Mouse (Mus musculus): Measurements from ENCODE around the gene Mup5. TPM values are rescaled to one million over a fixed set of nuclear protein-coding genes. Genes with fewer than 3 reads are reported as not detected.
"Not testable (repeated sequence)": the region's sequence is repeated elsewhere in the genome, so short reads cannot be mapped to it uniquely, and the experiment has no call there.

The Mup5 gene
- not detected in 2 replicates for polyA plus RNA-seq (2015; fragmentation: Nextera tagmentation; extraction: Ambion mirVana)

DNA sequence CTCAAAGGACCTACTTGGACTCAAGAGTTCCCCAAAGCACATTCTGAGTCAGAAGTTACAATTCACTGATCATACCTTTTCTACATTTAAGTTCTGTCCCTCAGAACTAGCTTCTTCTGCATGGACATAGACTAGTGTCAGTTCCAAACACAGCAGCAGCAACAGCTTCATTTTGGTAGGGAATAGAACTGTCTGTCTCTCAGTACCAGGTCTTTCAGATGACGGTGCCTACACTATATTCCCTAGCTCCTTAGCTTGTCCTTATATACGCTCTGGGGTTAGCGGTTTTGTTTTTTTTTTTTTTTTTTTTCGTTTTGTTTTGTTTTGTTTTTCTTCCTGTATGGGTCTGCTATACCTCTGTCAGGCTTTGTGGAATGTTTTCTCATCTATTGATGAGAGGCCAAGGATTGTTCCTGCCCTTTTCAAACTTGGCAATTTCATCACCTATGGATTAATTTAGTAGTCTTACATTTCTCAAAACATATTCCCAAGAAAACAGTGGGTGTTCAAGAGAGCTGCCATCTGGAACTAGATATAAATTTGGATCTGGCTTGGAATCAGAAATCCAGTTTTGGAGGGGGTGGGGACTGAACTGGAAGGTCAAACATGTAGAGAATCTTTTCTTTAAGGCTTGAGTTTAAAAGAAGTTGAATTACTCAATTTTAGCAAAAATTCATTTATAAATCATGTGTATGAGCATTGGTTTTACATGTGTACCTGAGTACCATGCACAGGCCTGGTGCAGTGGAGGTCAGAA lies at the start of gene Mup5:
Gene Mup5, minus strand, starts transcription at position 282 of the 757 bp plus-strand sequence.
- no peak within 1 kb of the TSS for H3K4me3 ChIP-seq (replicated peaks)
- no peak within 1 kb of the TSS for H3K27ac ChIP-seq
- no peak within 1 kb of the TSS for H3K4me2 ChIP-seq (replicated peaks)
- 72% methylated on average over 4 of the region's 4 CpGs for WGBS
- no peaks in the 10 kb centered on the region for H3K36me3 ChIP-seq
- H3K9me3 ChIP-seq, result no peaks in the 10 kb centered on the region
- no peak within 1 kb of the TSS for H3K9ac ChIP-seq
- ATAC-seq, result no peak
- H3K4me1 ChIP-seq (replicated peaks), result no peaks in the 10 kb centered on the region
- H3K27me3 ChIP-seq (replicated peaks), result no peaks in the 10 kb centered on the region

DNA sequence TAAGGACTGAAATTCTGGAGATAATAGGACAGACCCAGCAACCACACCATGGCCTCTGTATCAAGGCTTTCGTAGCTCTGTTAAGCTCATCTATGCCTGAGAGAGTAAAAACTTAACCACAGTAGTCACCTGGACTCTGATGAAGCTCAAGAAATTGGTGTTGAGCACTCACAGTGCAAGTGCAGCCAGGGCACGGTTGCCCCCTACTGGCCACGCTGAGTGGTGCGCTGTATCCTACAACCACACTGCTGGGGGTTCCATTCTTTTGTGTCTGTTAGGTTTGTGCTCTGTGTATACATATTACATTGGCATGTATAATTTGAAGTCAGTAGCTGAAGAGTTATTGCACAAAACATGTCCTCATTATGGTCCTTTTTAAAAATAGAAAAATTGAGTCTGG lies 23.1 kb upstream of the Mup5 start:
- Histone ChIP-seq H3K9ac (no peak overlapping the region), H3K4me3 (replicated peaks) (no peak overlapping the region), H3K9me3 (no peaks in the 10 kb centered on the region), H3K4me2 (replicated peaks) (no peak overlapping the region), H3K27me3 (replicated peaks) (no peaks in the 10 kb centered on the region), H3K36me3 (no peaks in the 10 kb centered on the region), H3K4me1 (replicated peaks) (no peaks in the 10 kb centered on the region), H3K27ac (no peak overlapping the region)
- ATAC-seq, result no peak
- WGBS, result 41% methylated on average over 4 of the region's 4 CpGs

DNA sequence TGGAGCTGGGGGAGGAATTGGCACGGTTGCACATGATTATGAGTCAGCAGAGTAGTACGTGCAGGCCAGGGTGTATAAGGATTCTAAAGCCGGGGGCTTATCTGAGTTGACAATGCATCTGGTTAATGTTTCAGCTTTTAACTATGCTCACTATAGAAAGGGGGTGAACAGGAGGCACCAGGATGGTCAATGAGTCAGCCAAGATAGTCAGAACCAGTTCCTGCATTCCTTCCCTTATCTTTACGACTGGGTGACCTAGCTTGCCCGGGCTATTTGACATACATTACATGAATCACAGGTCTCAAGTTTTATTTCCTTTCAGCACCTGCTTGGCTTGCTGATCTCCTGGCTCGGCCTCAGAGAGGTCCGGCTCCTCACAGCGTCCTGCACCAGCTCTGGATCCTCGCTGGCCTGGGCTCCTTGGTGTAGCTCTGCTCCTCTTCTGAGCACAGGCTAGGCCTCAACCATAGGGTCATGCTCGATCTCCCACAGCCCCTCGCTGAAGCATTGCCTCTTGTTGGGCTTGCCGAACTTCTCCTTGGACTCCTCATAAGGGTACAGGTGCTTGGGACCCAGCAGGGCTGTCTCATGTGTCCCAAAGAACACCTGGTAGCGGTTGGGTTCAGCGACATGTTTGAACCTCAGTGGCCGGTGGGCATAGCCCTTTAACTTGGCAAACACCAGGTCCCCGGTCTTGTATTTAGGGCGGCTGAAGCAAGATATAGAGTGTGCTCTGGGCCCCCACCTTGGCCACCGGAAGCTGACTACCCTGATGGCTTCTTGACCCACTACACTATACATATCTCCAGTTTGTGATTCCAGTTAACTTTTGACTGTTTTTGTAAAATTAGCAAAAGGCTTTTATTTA lies 21.0 kb upstream of the Mup5 start:
- no peaks in the 10 kb centered on the region for H3K36me3 ChIP-seq
- no peaks in the 10 kb centered on the region for H3K4me1 ChIP-seq (replicated peaks)
- peak; percentile 93 for ATAC-seq
- H3K9ac ChIP-seq, result no peak overlapping the region
- H3K27ac ChIP-seq, result peak overlapping the region; percentile 28
- no peaks in the 10 kb centered on the region for H3K27me3 ChIP-seq (replicated peaks)
- 66% methylated on average over 18 of the region's 18 CpGs for WGBS
- H3K9me3 ChIP-seq, result 0 out of 2 replicates have a peak, but pooled peaks cover 5% of the 10 kb centered on the region
- no peak overlapping the region for H3K4me2 ChIP-seq (replicated peaks)
- H3K4me3 ChIP-seq (replicated peaks), result no peak overlapping the region

DNA sequence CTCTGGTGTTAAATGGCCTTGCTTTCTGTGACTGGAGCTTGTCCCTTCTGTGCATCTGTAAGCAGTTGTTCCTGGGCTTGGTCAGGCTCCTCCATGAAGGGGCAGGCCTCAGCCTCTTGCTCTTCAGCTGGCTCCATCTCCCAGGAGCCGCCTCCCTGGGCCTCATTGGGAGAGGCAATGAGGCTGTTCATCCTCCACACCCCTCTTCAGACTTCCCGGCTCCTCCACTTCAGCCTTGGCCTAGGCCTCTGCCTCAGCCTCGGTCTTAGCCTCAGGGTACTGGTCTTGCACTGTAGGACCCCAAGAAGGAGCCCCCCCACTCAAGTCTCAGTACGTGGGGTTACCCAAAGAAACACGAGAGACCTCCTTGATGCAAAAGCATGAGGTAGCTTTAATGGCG lies 20.3 kb upstream of the Mup5 start:
- H3K27me3 ChIP-seq (replicated peaks), result no peaks in the 10 kb centered on the region
- ATAC-seq, result peak; percentile 74
- H3K4me3 ChIP-seq (replicated peaks), result no peak overlapping the region
- no peak overlapping the region for H3K9ac ChIP-seq
- H3K9me3 ChIP-seq, result 0 out of 2 replicates have a peak, but pooled peaks cover 5% of the 10 kb centered on the region
- H3K36me3 ChIP-seq, result no peaks in the 10 kb centered on the region
- H3K4me1 ChIP-seq (replicated peaks), result no peaks in the 10 kb centered on the region
- peak overlapping the region; percentile 15 for H3K27ac ChIP-seq
- H3K4me2 ChIP-seq (replicated peaks), result no peak overlapping the region
- WGBS, result 81% methylated on average over 6 of the region's 6 CpGs

DNA sequence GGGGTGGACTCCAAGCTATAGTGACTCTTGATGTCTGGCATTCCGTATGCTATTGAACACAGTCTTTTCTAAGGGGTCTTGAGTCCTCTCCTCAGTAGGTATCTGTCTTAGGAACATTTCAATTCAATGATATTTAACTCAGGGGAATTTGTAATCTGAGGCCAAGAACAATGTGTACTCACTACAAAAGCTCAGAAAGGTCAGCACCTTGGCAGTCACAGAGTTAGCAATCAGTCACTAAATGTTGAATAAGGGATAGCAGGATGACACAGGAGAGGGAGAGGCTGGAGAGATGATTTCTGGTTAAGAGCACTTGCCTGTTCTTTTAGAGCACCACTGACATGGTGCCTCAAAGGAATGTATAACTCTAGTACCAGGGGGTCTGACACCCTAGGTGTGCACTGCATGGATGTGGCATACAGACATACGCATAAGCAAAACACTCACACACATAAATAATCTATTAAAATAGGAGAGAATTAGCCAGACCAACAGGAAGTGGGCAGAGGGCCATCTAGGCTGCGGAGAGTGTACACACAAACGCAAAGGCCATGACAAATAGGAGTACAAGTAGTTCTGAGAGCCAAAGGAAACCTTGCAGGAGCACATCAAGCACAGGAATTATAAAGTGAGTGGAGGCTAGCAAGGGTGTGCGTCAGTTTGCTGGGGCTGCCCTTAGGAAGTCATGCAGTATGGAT lies 9.9 kb upstream of the Mup5 start:
- 85% methylated on average over 5 of the region's 5 CpGs for WGBS
- Histone ChIP-seq H3K27ac (no peak overlapping the region), H3K36me3 (no peaks in the 10 kb centered on the region), H3K9ac (no peak overlapping the region), H3K27me3 (replicated peaks) (no peaks in the 10 kb centered on the region), H3K4me2 (replicated peaks) (no peak overlapping the region), H3K4me1 (replicated peaks) (no peaks in the 10 kb centered on the region), H3K4me3 (replicated peaks) (no peak overlapping the region), H3K9me3 (no peaks in the 10 kb centered on the region)
- no peak for ATAC-seq

DNA sequence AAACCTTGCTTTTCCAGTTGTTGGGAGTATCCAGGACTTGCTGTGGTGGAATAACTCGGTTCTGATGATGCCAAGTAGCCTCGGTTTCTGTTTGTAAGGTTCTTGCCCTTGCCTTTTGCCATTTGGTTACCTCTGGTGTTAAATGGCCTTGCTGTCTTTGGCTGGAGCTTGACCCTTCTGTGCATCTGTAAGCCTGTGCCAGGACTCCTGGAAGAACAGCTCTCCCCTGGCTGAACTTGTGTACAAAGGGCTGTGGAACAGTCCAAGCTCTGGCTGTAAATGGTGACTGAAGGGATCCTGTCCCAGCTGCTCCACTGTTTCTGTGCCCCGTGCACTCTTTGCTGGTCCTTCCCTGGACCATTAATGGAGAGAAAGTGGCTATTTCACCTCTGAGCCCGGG lies 5.8 kb downstream of the Mup5 start:
- H3K9ac ChIP-seq, result no peak overlapping the region
- no peak for ATAC-seq
- WGBS, result 75% methylated on average over 4 of the region's 4 CpGs

DNA sequence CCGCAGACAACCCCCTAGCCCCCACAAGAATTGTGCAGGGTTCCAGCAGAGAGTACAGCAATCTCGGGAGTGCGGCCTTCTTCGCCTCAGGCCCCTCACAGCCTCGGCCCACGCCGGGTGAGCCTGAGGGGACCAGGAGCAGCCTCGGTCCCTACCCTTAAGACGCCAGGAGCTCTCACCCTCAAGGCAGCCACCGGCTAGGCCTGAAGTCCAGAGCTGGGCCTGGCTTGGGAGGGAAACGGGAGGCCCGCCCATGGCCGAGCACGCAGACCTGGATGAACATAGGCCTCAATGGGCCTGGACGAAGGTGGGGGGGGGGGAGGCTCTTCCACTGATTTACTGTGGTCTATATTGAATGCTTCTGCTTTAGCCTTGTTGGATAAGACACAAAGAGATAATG lies 11.8 kb downstream of the Mup5 start:
- no peaks in the 10 kb centered on the region for H3K4me1 ChIP-seq (replicated peaks)
- no peak overlapping the region for H3K27ac ChIP-seq
- H3K36me3 ChIP-seq, result no peaks in the 10 kb centered on the region
- no peak overlapping the region for H3K4me2 ChIP-seq (replicated peaks)
- H3K4me3 ChIP-seq (replicated peaks), result no peak overlapping the region
- H3K27me3 ChIP-seq (replicated peaks), result no peaks in the 10 kb centered on the region
- H3K9ac ChIP-seq, result no peak overlapping the region
- ATAC-seq, result no peak
- H3K9me3 ChIP-seq, result 0 out of 2 replicates have a peak, but pooled peaks cover 6% of the 10 kb centered on the region
- WGBS, result 91% methylated on average over 15 of the region's 15 CpGs

More for the DNA sequence above, 5.8 kb downstream of the Mup5 start:
- no peak overlapping the region for H3K4me2 ChIP-seq (replicated peaks)
- H3K4me3 ChIP-seq (replicated peaks), result no peak overlapping the region
- no peaks in the 10 kb centered on the region for H3K4me1 ChIP-seq (replicated peaks)
- H3K9me3 ChIP-seq, result no peaks in the 10 kb centered on the region
- H3K27ac ChIP-seq, result no peak overlapping the region
- H3K27me3 ChIP-seq (replicated peaks), result no peaks in the 10 kb centered on the region
- H3K36me3 ChIP-seq, result no peaks in the 10 kb centered on the region

DNA sequence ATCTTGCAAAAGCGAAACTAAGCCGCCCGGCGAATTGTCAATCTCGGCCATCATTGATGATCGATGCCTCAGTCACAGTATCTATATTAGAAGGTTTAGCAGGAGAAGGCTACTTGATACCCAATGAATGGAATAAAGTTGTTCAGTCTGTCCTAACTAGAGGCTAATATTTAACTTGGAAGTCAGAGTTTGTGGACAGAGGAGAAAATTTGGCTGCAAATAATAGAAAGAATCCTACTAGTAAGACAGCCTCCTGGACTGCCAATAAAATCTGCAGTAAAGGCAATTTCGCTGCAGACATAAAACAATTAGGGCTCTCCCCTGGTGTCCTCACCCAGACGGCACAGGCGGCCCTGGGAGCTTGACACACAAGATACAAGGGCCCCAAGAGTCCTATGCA lies 12.5 kb downstream of the Mup5 start:
- not testable (repeated sequence) for ATAC-seq; H3K4me3 ChIP-seq (replicated peaks); H3K27me3 ChIP-seq (replicated peaks); H3K9me3 ChIP-seq; H3K27ac ChIP-seq; H3K36me3 ChIP-seq; H3K9ac ChIP-seq; H3K4me1 ChIP-seq (replicated peaks); H3K4me2 ChIP-seq (replicated peaks)
- whole genome bisulfite sequencing, result 81% methylated on average over 9 of the region's 9 CpGs

DNA sequence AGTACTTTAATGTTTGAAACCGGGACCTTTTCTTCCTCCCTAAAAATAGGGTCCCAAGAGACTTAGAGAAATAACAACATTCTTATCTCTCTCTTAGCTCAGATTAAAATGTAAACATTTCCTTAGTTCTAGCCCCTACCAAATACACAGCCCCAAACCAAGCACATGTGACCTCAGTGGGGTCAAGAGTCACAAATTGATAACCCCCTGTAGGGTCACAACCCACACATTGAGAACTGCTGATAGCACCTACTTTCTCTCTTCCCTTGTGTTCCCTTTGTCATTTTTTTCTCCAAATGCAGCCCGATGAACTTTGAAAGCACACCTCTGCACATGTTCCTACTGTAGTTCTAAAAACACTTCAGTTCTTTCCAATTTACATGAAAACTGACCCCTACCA lies 19.4 kb downstream of the Mup5 start:
- no peaks in the 10 kb centered on the region for H3K36me3 ChIP-seq
- no peak overlapping the region for H3K4me2 ChIP-seq (replicated peaks)
- H3K9me3 ChIP-seq, result no peaks in the 10 kb centered on the region
- H3K4me1 ChIP-seq (replicated peaks), result no peaks in the 10 kb centered on the region
- WGBS, result 53% methylated on average over 2 of the region's 2 CpGs
- no peak overlapping the region for H3K4me3 ChIP-seq (replicated peaks)
- H3K27me3 ChIP-seq (replicated peaks), result no peaks in the 10 kb centered on the region
- no peak overlapping the region for H3K9ac ChIP-seq
- no peak for ATAC-seq
- no peak overlapping the region for H3K27ac ChIP-seq

DNA sequence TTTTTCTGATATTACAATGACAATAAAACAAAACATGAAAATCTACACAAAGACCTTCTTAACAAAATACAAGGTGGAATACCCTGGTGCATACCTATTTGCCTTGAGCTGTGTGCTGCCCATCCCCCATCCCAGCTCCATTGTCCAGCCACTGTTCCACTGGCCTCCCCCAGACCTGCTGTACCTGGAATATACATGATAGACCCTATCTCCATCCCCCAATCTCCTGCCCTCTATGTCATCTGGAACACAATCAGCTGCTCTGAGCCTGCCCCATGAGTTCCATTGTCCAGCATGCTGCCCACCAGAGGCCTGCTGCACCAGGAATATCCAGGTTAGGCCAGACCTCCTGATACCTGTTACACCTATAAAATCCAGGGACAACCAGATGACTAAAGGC lies 21.6 kb downstream of the Mup5 start:
- Histone ChIP-seq H3K4me2 (replicated peaks) (no peak overlapping the region), H3K27me3 (replicated peaks) (no peaks in the 10 kb centered on the region), H3K4me1 (replicated peaks) (no peaks in the 10 kb centered on the region), H3K36me3 (no peaks in the 10 kb centered on the region), H3K9ac (no peak overlapping the region), H3K9me3 (no peaks in the 10 kb centered on the region), H3K27ac (no peak overlapping the region), H3K4me3 (replicated peaks) (no peak overlapping the region)
- ATAC-seq, result no peak

DNA sequence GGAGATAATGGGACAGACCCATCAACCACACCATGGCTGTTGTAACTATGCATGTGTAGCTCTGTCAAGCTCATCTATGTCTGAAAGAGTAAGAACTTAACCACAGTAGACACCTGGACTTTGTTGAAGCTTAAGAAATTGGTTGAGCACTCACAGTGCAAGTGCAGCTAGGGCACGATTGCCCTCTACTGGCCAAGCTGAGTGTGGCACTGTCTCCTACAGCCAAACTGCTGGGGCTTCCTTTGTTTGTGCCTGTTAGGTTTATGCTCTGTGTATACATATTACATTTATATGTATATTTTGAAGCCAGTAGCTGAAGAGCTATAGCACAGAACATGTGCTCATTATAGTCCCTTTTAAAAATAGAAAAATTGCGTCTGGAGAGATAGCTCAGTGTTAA lies 23.8 kb downstream of the Mup5 start:
- not testable (repeated sequence) for ATAC-seq; H3K4me1 ChIP-seq (replicated peaks); H3K27ac ChIP-seq; H3K9ac ChIP-seq; H3K4me2 ChIP-seq (replicated peaks); H3K9me3 ChIP-seq; H3K4me3 ChIP-seq (replicated peaks); H3K27me3 ChIP-seq (replicated peaks); H3K36me3 ChIP-seq
- 26% methylated on average over 2 of the region's 2 CpGs for WGBS

DNA sequence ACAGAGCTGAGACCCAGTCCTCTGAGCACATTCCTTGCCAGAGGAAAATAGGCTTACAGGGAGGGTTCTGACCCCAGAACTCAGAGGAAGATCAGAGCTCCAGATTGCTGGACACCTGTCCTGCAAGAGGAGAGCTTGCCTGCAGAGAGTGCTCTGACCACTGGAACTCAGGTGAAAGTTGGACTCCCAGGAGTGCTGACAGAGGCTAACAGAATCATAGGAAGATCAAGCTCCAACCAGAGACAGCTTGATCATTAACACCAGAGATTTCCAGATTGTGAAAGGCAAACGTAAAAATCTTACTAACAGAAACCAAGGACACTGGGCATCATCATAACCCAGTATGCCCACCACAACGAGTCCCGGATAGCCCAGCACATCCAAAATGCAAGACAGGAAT lies 26.1 kb downstream of the Mup5 start:
- not testable (repeated sequence) for H3K9me3 ChIP-seq; H3K27ac ChIP-seq; H3K4me3 ChIP-seq (replicated peaks); H3K4me1 ChIP-seq (replicated peaks); H3K9ac ChIP-seq; ATAC-seq; H3K36me3 ChIP-seq; H3K27me3 ChIP-seq (replicated peaks); H3K4me2 ChIP-seq (replicated peaks)
- WGBS, result 79% methylated on average over 3 of the region's 3 CpGs

Data from intestine, embryonic 15.5 days (tissue).